Mouse (Mus musculus) cerebral cortex, adult 2 months (tissue): ENCODE measurements around the gene Irf1.

Source experiments
- WGBS: fragments of 180-500 bp; shearing (Covaris S2); methylation state at CpG from one replicate; pipeline ENCODE4 v1.1.7; 2018; 5-methylcytosine and 5-hydroxymethylcytosine counted together

Gene Irf1

DNA sequence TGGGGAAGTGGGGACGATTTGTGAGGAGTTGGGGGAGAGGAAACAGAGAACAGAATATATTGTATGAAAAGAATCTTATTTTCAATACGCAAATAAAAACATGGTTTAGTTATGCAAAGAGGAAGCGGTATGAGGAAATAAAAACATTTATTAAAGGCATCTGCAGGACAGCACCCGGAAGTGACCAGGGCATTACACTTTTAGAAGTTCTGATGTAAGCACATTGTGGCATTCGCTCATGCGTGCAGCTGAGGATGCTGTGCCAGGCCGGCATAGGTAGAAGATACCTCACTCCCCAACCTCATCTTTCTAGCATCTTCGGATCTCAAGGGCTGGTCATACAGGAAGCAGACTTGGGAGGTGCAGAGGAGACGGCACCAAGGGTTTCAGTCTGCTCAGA is 13.5 kb downstream of the Irf1 start:
- WGBS = 85% methylated on average over 9 of the region's 9 CpGs

- WGBS = 75% methylated on average over 3 of the region's 3 CpGs
These were observed 15.6 kb downstream of the Irf1 start for GRCm38 (mm10) chr11:53785311-53785936.

- WGBS = 71% methylated on average over 13 of the region's 13 CpGs
These were observed 16.5 kb downstream of the Irf1 start for GRCm38 (mm10) chr11:53786058-53787031.

- WGBS = 75% methylated on average over 8 of the region's 8 CpGs
These were observed 18.4 kb downstream of the Irf1 start for GRCm38 (mm10) chr11:53788196-53788595.

- 74% methylated on average over 3 of the region's 3 CpGs for WGBS
These were observed 19.5 kb downstream of the Irf1 start for GRCm38 (mm10) chr11:53789277-53789676.

DNA sequence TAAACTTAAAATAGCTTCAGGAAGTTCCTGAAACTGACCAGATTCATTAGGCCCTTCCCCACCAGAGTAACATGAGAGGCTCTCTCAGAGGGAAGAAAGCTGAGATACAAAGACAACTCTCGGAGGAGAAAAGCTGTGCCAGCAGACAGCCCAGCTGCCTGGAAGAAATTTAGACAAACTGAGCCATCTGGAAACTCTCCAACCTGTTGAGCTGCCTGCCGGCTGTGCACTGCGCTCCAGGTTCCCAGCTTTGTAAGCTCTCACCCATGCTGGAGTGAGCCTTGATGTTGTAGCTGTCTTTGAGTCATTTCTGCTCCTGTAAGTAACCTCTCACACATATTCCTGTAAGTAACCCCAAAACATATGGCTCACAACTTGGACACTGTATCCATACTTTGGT is 23.2 kb downstream of the Irf1 start:
- 32% methylated on average over 3 of the region's 3 CpGs for WGBS

DNA sequence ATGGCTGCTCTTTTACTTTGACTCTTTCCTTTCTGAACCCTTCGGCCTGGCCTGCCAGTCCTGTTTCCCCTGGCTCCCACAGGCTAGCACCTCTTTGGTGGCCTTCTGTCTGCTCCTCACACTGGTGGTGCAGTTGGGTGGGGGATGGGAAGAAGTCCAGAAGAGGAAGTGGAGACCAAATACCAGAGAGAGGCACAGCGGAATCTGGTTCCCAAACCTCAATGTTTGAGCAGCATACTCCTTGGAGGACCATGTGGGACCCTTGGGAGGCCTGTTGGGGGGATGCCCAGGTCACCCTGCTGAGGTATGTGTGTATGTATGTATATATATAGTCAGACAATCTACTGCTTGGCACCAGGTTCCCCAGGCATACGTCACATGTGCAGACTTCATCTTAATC is 24.2 kb downstream of the Irf1 start:
- 92% methylated on average over 3 of the region's 3 CpGs for WGBS

- 79% methylated on average over 25 of the region's 25 CpGs for WGBS
These were observed 25.1 kb downstream of the Irf1 start for GRCm38 (mm10) chr11:53794671-53795557.

DNA sequence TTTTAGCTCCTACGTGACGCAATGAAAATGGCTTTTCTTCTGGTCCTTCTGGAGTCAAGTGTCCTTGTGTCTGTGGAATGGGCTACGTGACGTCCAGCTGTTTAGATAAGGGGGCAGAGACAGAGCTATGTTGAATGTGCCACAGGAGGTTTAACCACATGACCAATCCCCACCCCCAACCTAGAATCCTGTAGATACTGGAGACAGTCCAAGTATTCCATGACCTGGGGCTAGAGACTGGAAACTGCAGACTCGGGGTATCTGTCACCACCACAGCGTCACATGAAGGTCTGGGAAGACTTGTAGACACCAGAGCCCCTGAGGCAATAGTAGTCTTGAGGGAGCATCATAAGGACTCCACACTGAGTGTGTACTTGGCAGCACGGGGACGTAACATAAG is 26.0 kb downstream of the Irf1 start:
- WGBS = 86% methylated on average over 8 of the region's 8 CpGs

DNA sequence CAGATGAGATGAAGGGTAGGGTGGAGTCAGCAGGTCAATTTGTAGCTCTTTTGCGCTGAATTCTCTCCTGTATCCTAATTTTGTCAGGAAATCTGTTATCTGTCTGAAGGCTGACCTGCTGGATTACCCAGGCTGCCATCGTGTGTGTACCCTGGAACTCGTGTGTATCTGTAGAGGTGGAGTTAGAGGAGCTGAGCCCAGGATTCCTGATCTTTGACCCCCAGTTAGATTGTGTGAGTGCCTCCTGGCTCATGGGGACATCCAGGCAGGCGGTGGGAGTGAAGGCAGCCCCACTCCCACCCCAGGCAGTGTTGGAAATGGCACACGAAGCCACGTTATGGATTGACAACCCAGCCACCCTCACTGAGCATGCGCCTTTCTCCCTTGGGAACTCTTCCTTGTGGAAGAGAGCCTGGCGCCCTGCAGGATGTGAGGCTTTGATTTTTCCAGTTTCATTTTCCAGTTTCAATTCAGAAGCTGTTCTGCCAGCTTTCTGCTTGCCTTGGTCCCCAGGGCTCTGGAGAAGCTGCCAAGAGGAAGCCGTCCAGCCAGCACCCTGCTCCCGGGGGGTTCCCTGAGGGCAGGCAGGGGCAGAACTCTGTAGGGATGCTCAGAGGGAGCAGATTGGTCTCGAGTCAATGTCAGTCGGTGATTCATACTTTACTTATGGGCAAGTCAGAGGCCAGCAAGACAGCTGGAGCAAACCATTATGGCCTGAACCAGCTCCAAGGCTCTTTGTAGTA is 26.8 kb downstream of the Irf1 start:
- 47% methylated on average over 12 of the region's 12 CpGs for WGBS

GRCm38 (mm10) chr11:53797386-53797920 is 27.6 kb downstream of the Irf1 start:
- WGBS = 63% methylated on average over 6 of the region's 6 CpGs

GRCm38 (mm10) chr11:53798041-53798711 is 28.4 kb downstream of the Irf1 start:
- 90% methylated on average over 10 of the region's 10 CpGs for WGBS

- 86% methylated on average over 4 of the region's 4 CpGs for WGBS
These were observed 30.2 kb downstream of the Irf1 start for GRCm38 (mm10) chr11:53800036-53800435.

DNA sequence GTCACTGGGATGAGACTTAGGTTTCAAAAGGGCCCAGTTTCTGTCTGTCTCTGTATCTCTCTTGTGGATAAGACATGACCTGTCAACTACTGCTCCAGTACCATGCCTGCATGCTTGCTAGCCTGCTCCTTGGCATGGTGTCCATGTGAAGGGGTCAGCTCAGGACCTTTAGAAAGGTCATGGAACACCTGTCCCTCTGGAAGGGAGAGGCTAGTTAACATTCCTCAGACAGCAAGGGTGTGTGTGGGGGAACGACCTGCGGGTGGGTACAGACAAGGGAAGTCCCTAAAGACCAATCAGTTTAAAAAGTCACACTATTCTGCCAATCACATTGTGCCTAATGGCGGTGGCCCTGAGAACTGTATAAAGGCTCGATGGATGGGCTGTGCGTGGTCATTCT is 31.2 kb downstream of the Irf1 start:
- 95% methylated on average over 5 of the region's 5 CpGs for WGBS

DNA sequence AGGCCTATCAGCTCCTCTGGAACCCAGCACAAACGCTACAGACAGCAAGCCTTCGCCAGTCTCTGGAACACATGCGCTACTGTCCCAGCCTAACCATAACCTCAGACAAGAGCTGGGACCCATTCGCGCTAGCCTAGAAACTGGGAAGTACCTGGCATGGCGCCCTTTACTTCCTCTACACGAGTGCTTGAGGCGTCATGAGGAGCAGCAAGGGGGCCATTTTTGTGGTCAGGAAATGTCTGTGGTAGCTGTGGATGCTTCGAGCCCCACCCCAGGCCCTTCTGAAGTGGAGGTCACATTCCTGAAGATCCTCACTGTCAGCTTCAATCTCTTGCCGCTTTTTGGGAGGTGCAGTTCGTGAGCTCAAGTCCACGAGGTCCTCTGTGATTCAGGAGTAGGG is 33.3 kb downstream of the Irf1 start:
- WGBS = 82% methylated on average over 12 of the region's 12 CpGs

- whole genome bisulfite sequencing = 94% methylated on average over 6 of the region's 6 CpGs
These were observed 33.7 kb downstream of the Irf1 start for GRCm38 (mm10) chr11:53803494-53803893.

GRCm38 (mm10) chr11:53804569-53805344 is 34.9 kb downstream of the Irf1 start:
- WGBS = 90% methylated on average over 14 of the region's 14 CpGs

DNA sequence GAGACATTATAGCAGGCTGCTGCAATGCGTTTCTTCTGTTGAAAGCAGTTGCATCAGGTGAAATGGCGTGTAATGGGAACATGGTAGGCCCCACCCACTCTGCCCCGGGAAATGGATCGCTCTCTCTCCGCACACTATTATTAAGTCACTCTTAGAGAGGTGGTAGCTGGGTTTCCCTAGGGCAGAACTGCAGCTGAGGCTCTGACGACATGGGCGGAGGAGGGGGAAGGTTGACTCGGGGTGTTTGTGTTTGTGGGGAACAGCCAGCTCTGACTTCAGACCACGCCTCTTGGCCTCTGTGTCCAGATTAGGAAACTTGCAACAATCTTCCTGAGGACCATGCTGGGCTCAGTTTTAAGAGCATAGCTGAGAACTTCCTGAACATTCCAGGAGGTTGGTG is 36.0 kb downstream of the Irf1 start:
- WGBS = 77% methylated on average over 9 of the region's 9 CpGs

DNA sequence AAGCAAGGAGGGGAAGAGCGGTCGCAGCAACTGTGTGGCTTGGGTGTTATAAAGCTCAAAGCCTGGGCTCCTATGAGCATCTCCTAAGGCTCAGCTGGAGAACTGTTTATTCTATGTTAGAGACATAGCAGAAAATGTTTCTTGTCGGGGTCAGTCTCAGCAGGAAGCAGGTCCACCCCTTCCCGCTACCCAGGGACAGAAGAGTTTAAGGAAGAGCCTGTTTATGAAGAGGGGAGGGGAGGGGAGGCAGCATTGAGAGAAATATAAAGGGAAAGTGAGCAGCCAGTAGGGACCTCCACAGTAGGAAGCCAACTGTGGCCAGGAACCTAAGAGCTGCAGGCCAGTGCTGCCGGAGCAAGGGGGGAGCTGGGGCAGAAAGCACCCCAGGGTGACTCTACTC is 39.5 kb downstream of the Irf1 start:
- 58% methylated on average over 5 of the region's 5 CpGs for WGBS

- 71% methylated on average over 5 of the region's 5 CpGs for WGBS
These were observed 40.3 kb downstream of the Irf1 start for GRCm38 (mm10) chr11:53810156-53810555.
